Mouse (Mus musculus): ENCODE measurements around the gene Nectin2. TPM values are rescaled to one million over a fixed set of nuclear protein-coding genes. Genes with fewer than 3 reads are reported as not detected.

Gene Nectin2
- polyA plus RNA-seq, 2 experiments, result 58.9 to 71.3 TPM

DNA sequence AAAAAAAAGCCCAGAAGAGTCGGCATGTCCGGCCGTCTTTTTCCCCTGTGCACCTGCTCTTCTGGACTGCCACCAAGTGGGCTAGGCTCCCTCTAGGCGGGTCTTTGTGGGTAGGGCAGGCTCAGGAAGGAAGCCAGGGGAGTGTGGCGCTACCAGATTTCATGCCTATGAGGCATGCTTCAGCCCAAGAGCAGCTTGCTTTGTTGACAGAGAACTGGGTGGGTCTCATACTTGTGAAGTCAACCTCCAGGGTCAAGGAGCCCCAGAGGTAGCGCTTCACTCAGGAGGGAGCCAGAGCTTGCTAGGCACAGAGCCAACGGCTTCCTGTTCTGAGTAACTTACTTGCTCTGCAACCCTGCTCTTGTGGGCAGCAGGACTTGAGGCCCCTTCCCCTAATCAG is 3.3 kb upstream of the Nectin2 start:
- no peaks in the 10 kb centered on the region for H3K9me3 ChIP-seq (ENCODE audit: control insufficient read depth, low read length)
- H3K4me1 ChIP-seq (ENCODE audit: control insufficient read depth, insufficient read depth, low read length), result peaks cover 5% of the 10 kb centered on the region
- H3K27ac ChIP-seq (replicated peaks; ENCODE audit: low read depth, low read length), result no peak overlapping the region
- ATAC-seq (ENCODE audit: low FRiP score, low read depth), result no peak
- TF ChIP-seq POLR2A (IDR thresholded peaks at IDR 0.05; ENCODE audit: borderline replicate concordance, extremely low read depth, insufficient read depth, insufficient read length), result no peak
- H3K36me3 ChIP-seq (ENCODE audit: control insufficient read depth, insufficient read depth, low read length), result peaks cover 13% of the 10 kb centered on the region
- 74% methylated on average over 7 of the region's 7 CpGs for WGBS
- H3K4me3 ChIP-seq (replicated peaks; ENCODE audit: low read length), result no peak overlapping the region
- H3K4me2 ChIP-seq (replicated peaks; ENCODE audit: low read depth, low read length, severe bottlenecking), result no peak overlapping the region
- H3K27me3 ChIP-seq (ENCODE audit: control insufficient read depth, insufficient read depth, low read length), result no peaks in the 10 kb centered on the region
- no peak overlapping the region for H3K9ac ChIP-seq (ENCODE audit: low read depth, low read length, severe bottlenecking)
- no peak for DNase-seq (ENCODE audit: low spot score)

DNA sequence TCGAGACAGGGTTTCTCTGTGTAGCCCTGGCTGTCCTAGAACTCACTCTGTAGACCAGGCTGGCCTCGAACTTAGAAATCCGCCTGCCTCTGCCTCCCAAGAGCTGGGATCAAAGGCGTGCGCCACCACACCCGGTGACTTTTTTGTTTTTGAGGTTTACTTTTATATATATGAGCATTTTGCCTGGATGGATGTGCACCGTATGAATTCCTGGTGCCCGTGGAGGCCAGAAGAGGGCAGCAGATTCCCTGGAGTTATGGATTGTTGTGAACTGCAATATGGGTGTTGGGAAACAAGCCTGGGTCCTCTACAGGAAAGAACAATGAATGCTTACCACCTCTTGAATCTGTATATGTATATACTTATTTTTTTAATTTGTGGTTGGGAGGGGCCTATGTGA is 2.4 kb upstream of the Nectin2 start:
- no peak overlapping the region for H3K27ac ChIP-seq (replicated peaks; ENCODE audit: low read depth, low read length)
- H3K36me3 ChIP-seq (ENCODE audit: control insufficient read depth, insufficient read depth, low read length), result 0 out of 2 replicates have a peak, but pooled peaks cover 4% of the 10 kb centered on the region
- ATAC-seq (ENCODE audit: low FRiP score, low read depth), result no peak
- H3K4me1 ChIP-seq (ENCODE audit: control insufficient read depth, insufficient read depth, low read length), result peaks cover 11% of the 10 kb centered on the region
- H3K4me3 ChIP-seq (replicated peaks; ENCODE audit: low read length), result no peak overlapping the region
- H3K9me3 ChIP-seq (ENCODE audit: control insufficient read depth, low read length), result no peaks in the 10 kb centered on the region
- TF ChIP-seq POLR2A (IDR thresholded peaks at IDR 0.05; ENCODE audit: borderline replicate concordance, extremely low read depth, insufficient read depth, insufficient read length), result no peak
- no peak overlapping the region for H3K4me2 ChIP-seq (replicated peaks; ENCODE audit: low read depth, low read length, severe bottlenecking)
- 69% methylated on average over 8 of the region's 8 CpGs for WGBS
- H3K27me3 ChIP-seq (ENCODE audit: control insufficient read depth, insufficient read depth, low read length), result no peaks in the 10 kb centered on the region
- DNase-seq (ENCODE audit: low spot score), result no peak
- no peak overlapping the region for H3K9ac ChIP-seq (ENCODE audit: low read depth, low read length, severe bottlenecking)

DNA sequence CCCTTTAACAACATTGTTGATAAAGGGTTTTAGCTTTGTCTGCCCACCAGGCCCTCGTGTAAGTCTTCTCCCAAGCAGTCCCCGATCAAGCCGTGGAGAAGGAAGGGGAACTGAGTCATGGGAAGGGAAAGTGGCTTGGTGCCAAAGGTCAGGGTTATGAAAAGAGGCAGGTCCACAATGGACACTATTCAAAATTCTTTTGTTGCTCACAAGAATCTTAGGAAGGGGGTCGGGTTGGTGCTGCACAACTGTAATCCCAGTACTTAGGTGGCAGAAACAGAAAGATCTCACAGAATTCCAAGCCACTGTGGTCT is 744 bp upstream of the Nectin2 start:
- DNase-seq (ENCODE audit: low spot score), result no peak
- Histone ChIP-seq H3K36me3 (ENCODE audit: control insufficient read depth, insufficient read depth, low read length) (no peaks in the 10 kb centered on the region), H3K9me3 (ENCODE audit: control insufficient read depth, low read length) (no peaks in the 10 kb centered on the region), H3K9ac (ENCODE audit: low read depth, low read length, severe bottlenecking) (no peak overlapping the region), H3K27ac (replicated peaks; ENCODE audit: low read depth, low read length) (no peak overlapping the region), H3K27me3 (ENCODE audit: control insufficient read depth, insufficient read depth, low read length) (no peaks in the 10 kb centered on the region), H3K4me1 (ENCODE audit: control insufficient read depth, insufficient read depth, low read length) (peaks cover 23% of the 10 kb centered on the region), H3K4me3 (replicated peaks; ENCODE audit: low read length) (no peak overlapping the region), H3K4me2 (replicated peaks; ENCODE audit: low read depth, low read length, severe bottlenecking) (no peak overlapping the region)
- no peak for TF ChIP-seq POLR2A (IDR thresholded peaks at IDR 0.05; ENCODE audit: borderline replicate concordance, extremely low read depth, insufficient read depth, insufficient read length)
- ATAC-seq (ENCODE audit: low FRiP score, low read depth), result no peak
- 74% methylated on average over 4 of the region's 4 CpGs for WGBS

DNA sequence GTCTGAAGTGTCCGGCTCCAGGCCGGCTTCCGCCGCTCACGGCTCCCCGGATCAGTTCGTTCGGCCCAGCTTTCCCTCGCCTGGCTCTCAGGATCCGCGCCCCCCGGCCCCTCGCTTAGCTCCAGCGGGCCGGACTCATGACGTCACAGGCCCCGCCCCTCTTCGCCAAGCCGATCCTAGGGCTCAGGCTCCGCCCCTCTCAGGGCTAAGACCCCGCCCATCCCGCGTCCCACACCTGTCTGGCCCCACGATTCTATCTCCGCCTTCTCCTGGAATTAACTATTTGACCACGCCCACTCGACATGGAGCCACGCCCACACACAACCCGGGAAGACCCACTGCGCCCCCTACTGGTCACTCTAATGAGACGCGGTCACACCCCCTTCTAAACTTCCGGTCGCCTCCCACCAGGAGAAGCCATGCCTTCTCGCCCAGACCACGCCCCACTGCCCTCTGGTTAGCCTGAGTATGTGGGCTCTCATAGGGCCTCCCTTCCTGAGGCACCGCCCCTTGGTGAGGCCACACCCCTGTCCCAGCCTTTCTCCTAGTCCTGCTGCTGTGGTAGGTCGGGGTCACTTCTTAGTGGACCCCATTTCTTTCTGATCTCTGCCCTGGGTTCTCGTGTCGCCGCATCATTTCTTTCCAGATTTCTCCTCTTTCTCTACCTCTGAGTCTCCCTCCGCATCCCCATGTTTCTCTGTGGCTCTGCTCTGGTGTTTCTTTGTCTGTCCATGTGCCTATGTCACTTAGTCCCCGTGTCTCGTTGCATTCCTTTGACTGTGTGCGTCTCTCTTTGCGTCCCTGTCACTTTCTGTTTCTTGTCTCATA is 680 bp downstream of the Nectin2 start:
- Histone ChIP-seq H3K4me1 (ENCODE audit: control insufficient read depth, insufficient read depth, low read length) (peaks cover 28% of the 10 kb centered on the region), H3K27ac (replicated peaks; ENCODE audit: low read depth, low read length) (peak overlapping the region; percentile 87), H3K9me3 (ENCODE audit: control insufficient read depth, low read length) (no peaks in the 10 kb centered on the region), H3K4me3 (replicated peaks; ENCODE audit: low read length) (peak overlapping the region; percentile 93), H3K4me2 (replicated peaks; ENCODE audit: low read depth, low read length, severe bottlenecking) (peak overlapping the region; percentile 88), H3K27me3 (ENCODE audit: control insufficient read depth, insufficient read depth, low read length) (no peaks in the 10 kb centered on the region), H3K36me3 (ENCODE audit: control insufficient read depth, insufficient read depth, low read length) (no peaks in the 10 kb centered on the region), H3K9ac (ENCODE audit: low read depth, low read length, severe bottlenecking) (peak overlapping the region; percentile 85)
- peak; percentile 95 for ATAC-seq (ENCODE audit: low FRiP score, low read depth)
- TF ChIP-seq POLR2A (IDR thresholded peaks at IDR 0.05; ENCODE audit: borderline replicate concordance, extremely low read depth, insufficient read depth, insufficient read length), result no peak
- DNase-seq (ENCODE audit: low spot score), result peak; percentile 98
- WGBS, result 2% methylated on average over 36 of the region's 46 CpGs

DNA sequence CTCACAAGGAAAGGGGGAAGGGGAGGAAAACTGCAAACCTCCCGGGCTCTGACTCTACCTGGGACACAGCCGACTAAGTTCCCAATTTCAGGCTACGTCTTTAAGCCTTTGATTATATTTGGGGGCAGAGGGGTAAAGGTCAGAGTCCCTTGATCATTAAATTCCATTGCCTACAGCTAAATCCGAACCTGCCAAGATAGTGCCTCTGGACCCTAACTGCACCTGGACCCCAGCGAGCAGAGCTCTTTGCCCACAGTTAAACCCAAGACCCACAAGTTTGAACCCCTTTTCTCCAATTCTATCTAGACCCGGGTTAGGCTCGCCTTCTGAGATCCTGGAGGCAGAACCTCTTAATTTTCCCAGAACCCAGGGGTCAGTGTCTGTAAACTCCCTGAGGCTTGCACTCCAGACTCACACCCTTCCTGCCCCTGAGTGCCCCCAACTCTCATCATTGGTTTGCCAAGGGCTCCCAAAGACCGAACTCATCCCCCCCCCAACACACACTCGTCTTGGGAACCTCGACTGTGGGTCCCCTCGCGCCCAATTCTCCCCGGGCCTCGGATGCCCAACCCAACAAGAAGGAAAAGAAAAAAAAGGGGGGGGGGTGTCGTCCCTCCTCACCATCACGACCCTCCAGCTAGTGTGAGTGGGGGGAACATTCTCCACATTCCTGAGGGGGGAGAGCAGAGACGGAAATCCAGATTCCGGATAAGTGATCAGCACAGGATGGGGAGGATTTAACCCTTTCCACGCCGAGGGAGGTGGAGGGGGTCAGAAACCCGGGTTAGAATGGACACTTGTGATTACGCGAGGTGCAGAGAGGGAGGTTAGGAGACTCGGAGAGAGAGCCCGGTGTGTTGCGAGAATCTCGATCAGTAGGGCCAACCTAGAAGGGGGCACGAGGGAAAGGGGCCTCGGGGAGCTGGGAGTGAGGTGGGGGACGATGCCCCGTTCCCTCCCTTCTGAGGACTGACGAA is 1.8 kb downstream of the Nectin2 start:
- Histone ChIP-seq H3K9me3 (ENCODE audit: control insufficient read depth, low read length) (no peaks in the 10 kb centered on the region), H3K9ac (ENCODE audit: low read depth, low read length, severe bottlenecking) (peak overlapping the region; percentile 85), H3K4me3 (replicated peaks; ENCODE audit: low read length) (peak overlapping the region; percentile 93), H3K36me3 (ENCODE audit: control insufficient read depth, insufficient read depth, low read length) (peaks cover 6% of the 10 kb centered on the region), H3K27me3 (ENCODE audit: control insufficient read depth, insufficient read depth, low read length) (no peaks in the 10 kb centered on the region), H3K27ac (replicated peaks; ENCODE audit: low read depth, low read length) (peak overlapping the region; percentile 87), H3K4me1 (ENCODE audit: control insufficient read depth, insufficient read depth, low read length) (peaks cover 28% of the 10 kb centered on the region), H3K4me2 (replicated peaks; ENCODE audit: low read depth, low read length, severe bottlenecking) (peak overlapping the region; percentile 88)
- TF ChIP-seq POLR2A (IDR thresholded peaks at IDR 0.05; ENCODE audit: borderline replicate concordance, extremely low read depth, insufficient read depth, insufficient read length), result no peak
- peak; percentile 58 for DNase-seq (ENCODE audit: low spot score)
- WGBS, result under 1% methylated on average over 32 of the region's 32 CpGs
- no peak for ATAC-seq (ENCODE audit: low FRiP score, low read depth)

All from limb, embryonic 14.5 days (tissue).